Mouse (Mus musculus) heart, adult 2 months (tissue): Measurements from ENCODE around the gene Bdp1.

Experiments
- CTCF ChIP-seq: fragments of 200-600 bp; IDR thresholded peaks from 2 replicates; pipeline ENCODE4 v1.8.1; 2022; ENCODE audit warnings: antibody characterized with exemption, mild to moderate bottlenecking, moderate library complexity
- POLR2A ChIP-seq: fragments of 200-500 bp; IDR thresholded peaks from 2 replicates; pipeline ENCODE4 v1.6.1; 2011; ENCODE audit warnings: mild to moderate bottlenecking, low read depth, low read length, control low read depth; ENCODE audit not compliant: insufficient read depth

- TF ChIP-seq CTCF (no peak), POLR2A (no peak)
Observed at GRCm38 (mm10) chr13:99999078-99999477, 104.8 kb downstream of the Bdp1 start.
